Mouse (Mus musculus) forebrain, embryonic 16.5 days (tissue): Measurements from ENCODE around the gene Txlnb. TPM values are rescaled to one million over a fixed set of nuclear protein-coding genes. Genes with fewer than 3 reads are reported as not detected.

Experiments used
- ATAC-seq: fragments of 200-750 bp; cut with Nextera tagmentation; 2 replicates; pipeline ENCODE4 v1.8.0; 2017; ENCODE audit warnings: mild to moderate bottlenecking, moderate library complexity
- H3K27ac ChIP-seq: fragments of 300-500 bp; sonication (generic); 2 replicates; pipeline ENCODE4 v1.5.1; 2014; ENCODE audit warnings: low read length, control low read depth
- H3K27me3 ChIP-seq: fragments of 300-500 bp; sonication (generic); replicated peaks from 2 replicates; pipeline ENCODE4 v1.6.1; 2014; ENCODE audit warnings: low read length; ENCODE audit not compliant: control insufficient read depth, insufficient read depth
- H3K36me3 ChIP-seq: fragments of 300-500 bp; sonication (generic); 2 replicates; pipeline ENCODE4 v1.6.1; 2014; ENCODE audit not compliant: control insufficient read depth, insufficient read depth
- H3K4me1 ChIP-seq: fragments of 300-500 bp; sonication (generic); replicated peaks from 2 replicates; pipeline ENCODE4 v1.6.1; 2014; ENCODE audit warnings: low read length; ENCODE audit not compliant: control insufficient read depth, insufficient read depth
- H3K4me2 ChIP-seq: fragments of 300-500 bp; sonication (generic); 2 replicates; pipeline ENCODE4 v1.6.1; 2014; ENCODE audit warnings: mild to moderate bottlenecking, low read length, control low read depth
- H3K4me3 ChIP-seq: fragments of 300-500 bp; sonication (generic); replicated peaks from 2 replicates; pipeline ENCODE4 v1.5.1; 2014; ENCODE audit warnings: mild to moderate bottlenecking, low read length, control low read depth
- H3K9ac ChIP-seq: fragments of 300-500 bp; sonication (generic); replicated peaks from 2 replicates; pipeline ENCODE4 v1.6.1; 2014; ENCODE audit warnings: low read depth, low read length, control low read depth
- H3K9me3 ChIP-seq: fragments of 300-500 bp; sonication (generic); 2 replicates; pipeline ENCODE4 v1.6.1; 2016; ENCODE audit warnings: low read length; ENCODE audit not compliant: control insufficient read depth
- WGBS: fragments of 180-500 bp; shearing (Covaris S2); extraction: QIAGEN DNeasy Blood & Tissue Kit; methylation state at CpG from one replicate; pipeline ENCODE4 v1.1.7; 2014; 5-methylcytosine and 5-hydroxymethylcytosine counted together
- polyA plus RNA-seq: library from polyadenylated mRNA; unstranded; fragments of >200 nt; fragmentation: Nextera tagmentation; extraction: Ambion mirVana; gene quantifications from 2 replicates; pipeline ENCODE4 v1.2.1, GENCODE M21; 2015

Txlnb gene
- polyA plus RNA-seq, 1 experiment from 2014 or later: 0.46 TPM

DNA sequence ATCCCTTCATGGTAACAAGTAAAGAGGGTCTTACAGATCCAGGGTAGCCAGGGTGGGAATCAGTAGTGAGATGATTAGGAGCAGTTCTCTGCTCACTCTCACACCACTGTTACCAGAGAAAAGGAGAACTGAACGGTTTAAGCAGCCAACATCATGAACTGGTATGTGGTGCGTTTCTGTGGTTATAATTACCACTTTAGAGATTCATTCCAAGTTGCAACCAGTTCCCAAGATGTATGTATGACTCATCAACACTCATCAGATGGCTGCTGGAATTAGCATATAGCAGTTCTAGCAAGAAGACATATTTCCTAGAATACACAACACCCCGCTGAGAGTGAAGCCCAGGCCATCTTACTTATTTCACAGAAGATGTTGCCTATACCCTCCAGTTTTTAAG, 46.0 kb downstream of the Txlnb start:
- no peak overlapping the region for H3K4me3 ChIP-seq
- WGBS: 73% methylated on average over 3 of the region's 3 CpGs
- no peak overlapping the region for H3K4me2 ChIP-seq
- H3K4me1 ChIP-seq: no peaks in the 10 kb centered on the region; the same call in 1 of the 2 replicates
- ATAC-seq: peak; percentile 69; the same call in 1 of the 2 replicates
- peaks cover under 1% of the 10 kb centered on the region; the same call in 1 of the 2 replicates for H3K9me3 ChIP-seq
- H3K27ac ChIP-seq: no peak overlapping the region
- no peaks in the 10 kb centered on the region for H3K36me3 ChIP-seq
- H3K9ac ChIP-seq: no peak overlapping the region
- H3K27me3 ChIP-seq: no peaks in the 10 kb centered on the region

DNA sequence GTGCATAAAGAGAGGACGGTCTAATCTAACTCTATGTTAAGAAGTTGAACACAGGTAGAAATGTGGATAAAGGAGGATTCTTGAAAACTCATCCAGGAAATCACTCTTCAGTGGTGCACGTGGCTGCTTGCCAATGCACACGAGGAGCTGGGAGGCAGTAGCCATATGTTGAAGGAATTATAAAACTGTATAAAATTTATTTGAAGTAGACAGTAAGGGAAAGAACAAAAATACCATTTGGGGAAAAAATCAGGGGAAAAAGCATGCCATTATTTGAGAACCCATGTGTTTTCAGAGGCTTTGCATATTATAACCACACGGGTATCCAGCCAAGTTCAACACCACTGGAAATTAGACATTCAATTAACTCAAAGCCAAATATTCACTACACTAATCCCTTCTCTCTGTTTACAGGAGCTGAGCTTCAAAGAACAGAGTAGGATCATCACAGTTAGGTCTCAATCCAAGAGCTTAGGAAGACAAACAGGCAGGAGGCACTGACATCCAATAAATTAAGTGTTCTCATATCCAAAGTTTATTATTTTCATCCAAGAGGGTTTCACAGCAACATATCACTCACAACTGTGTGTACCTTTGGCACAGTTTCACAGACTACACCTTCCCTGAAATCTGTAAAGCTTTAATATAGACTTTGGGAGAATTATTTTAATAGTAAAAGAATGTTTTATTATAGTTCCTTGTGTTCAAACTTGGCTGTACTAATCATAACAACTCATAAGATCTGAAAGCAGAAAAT, 48.9 kb downstream of the Txlnb start:
- H3K36me3 ChIP-seq: no peaks in the 10 kb centered on the region
- ATAC-seq: peak; percentile 66
- WGBS: 42% methylated on average over 4 of the region's 4 CpGs
- H3K9ac ChIP-seq: no peak overlapping the region
- H3K4me2 ChIP-seq: no peak overlapping the region
- no peaks in the 10 kb centered on the region; the same call in 1 of the 2 replicates for H3K4me1 ChIP-seq
- no peak overlapping the region for H3K4me3 ChIP-seq
- H3K9me3 ChIP-seq: peaks cover 3% of the 10 kb centered on the region; the same call in 1 of the 2 replicates
- no peaks in the 10 kb centered on the region for H3K27me3 ChIP-seq
- H3K27ac ChIP-seq: no peak overlapping the region

DNA sequence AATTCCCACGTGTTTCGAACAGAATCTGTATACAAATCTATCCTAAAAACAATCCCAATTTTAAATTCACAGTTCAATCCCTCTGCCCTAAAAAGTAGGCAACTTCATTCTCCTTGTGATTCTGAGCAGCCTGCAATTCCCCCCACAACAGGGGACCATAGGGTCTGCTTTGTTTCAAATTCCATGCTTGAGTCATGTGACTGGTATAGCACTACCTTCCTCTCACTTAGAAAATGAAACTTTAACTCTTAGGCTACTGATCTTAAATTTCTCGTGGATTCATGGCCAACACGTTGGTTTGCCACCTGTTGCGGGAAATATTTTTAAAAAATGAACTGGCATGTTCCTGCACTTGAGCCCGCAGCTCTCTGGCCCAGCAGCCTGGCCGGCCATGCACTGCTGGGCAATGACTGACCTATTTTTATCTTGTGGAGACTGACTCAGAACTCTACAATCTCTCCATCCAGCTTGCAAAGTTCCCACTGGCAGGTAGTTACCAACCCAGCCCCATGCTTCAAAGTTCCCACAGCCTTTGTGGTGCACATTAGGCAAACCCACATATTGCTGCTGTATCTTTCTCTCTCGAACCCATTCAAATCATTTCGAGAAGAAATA, 61.7 kb downstream of the Txlnb start:
- Histone ChIP-seq H3K9ac (no peak overlapping the region), H3K36me3 (no peaks in the 10 kb centered on the region), H3K27me3 (no peaks in the 10 kb centered on the region), H3K4me2 (no peak overlapping the region), H3K9me3 (no peaks in the 10 kb centered on the region), H3K4me3 (no peak overlapping the region), H3K27ac (no peak overlapping the region), H3K4me1 (no peaks in the 10 kb centered on the region)
- ATAC-seq: no peak
- 89% methylated on average over 9 of the region's 9 CpGs for WGBS

DNA sequence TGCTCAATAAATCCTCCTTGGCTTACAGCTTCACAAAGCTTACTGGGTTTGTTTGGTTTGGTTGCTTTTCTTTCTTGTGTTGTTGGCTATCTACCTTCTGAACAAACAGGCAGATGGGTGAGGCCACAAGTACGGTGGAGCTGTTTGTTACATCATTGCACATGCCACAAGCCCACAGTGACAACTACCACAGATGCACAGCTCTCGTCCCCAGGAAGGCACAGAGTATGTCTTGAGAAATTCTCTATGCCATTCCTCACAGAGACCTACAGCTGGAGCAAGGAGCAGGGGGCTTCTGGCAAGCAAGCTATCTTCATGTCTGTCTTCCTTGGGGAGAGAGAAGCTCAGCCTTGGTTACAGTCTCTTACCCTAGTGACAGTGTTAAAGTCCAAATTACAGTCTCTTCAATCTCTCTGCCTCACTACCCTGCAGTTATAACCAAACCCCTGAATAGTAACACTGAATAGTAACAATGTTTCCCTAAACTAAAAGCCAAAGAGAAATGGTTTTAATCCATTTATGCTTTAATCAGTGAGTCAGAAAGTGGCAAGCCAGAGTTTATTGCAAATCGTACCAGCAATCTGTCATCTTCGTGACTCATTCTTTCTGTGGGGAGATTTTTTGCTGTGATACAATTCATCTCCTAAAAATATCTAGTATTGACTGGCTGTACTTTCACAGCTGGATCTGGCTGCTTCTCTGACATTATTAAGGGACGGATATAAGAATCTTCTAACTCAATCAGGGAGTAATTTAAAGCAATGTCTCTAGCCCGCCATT, 64.9 kb downstream of the Txlnb start:
- H3K4me2 ChIP-seq: no peak overlapping the region
- 75% methylated on average over 6 of the region's 6 CpGs for WGBS
- ATAC-seq: no peak
- 0 out of 2 replicates have a peak, but pooled peaks cover 2% of the 10 kb centered on the region for H3K9me3 ChIP-seq
- H3K27me3 ChIP-seq: no peaks in the 10 kb centered on the region
- H3K9ac ChIP-seq: no peak overlapping the region
- no peak overlapping the region for H3K4me3 ChIP-seq
- no peak overlapping the region for H3K27ac ChIP-seq
- H3K4me1 ChIP-seq: no peaks in the 10 kb centered on the region
- H3K36me3 ChIP-seq: no peaks in the 10 kb centered on the region

DNA sequence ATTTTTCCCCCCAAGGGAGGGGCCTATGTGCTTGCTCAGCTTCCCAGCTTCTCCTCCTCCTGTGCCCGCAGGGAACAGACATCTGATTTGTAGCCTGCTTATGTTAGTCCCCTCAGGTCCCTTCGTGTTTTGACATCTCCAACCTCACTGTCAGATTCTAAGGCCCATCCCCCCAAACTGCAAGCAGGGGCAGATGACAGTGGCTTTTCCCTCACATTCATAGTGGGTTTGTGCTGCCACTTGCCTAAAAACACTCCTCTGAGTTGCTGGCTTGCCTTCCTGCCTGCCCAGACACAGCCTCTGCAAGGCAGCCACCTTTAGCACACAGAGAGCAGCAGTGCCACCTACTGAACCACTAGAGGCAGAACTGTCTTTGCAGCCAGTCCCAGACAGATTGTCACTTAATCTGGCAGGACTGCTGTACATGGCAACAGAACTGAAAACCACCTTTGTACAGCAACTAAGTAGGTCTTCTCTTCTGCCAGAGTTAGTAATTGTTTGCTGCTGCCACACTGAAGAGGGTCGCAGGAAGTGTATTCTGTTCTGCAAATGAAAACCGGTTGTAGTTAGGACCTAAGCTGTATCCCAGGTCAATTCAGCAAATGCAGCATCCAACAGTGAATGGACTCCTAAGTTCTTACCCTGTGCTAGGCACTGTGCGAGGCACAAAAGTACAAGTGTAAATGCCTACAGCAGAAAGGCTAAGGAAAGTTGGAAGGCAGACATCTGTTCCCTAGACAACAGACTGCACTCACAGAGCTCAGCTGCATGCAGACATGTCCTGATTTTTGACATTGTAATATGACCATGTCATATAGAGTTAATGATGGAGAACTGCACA, 74.0 kb downstream of the Txlnb start:
- H3K27ac ChIP-seq: no peak overlapping the region
- H3K27me3 ChIP-seq: no peaks in the 10 kb centered on the region
- H3K9ac ChIP-seq: no peak overlapping the region
- WGBS: 32% methylated on average over 5 of the region's 5 CpGs
- no peaks in the 10 kb centered on the region for H3K36me3 ChIP-seq
- H3K4me1 ChIP-seq: peaks cover 3% of the 10 kb centered on the region
- H3K4me3 ChIP-seq: no peak overlapping the region
- no peak overlapping the region for H3K4me2 ChIP-seq
- ATAC-seq: peak; percentile 98
- no peaks in the 10 kb centered on the region for H3K9me3 ChIP-seq

DNA sequence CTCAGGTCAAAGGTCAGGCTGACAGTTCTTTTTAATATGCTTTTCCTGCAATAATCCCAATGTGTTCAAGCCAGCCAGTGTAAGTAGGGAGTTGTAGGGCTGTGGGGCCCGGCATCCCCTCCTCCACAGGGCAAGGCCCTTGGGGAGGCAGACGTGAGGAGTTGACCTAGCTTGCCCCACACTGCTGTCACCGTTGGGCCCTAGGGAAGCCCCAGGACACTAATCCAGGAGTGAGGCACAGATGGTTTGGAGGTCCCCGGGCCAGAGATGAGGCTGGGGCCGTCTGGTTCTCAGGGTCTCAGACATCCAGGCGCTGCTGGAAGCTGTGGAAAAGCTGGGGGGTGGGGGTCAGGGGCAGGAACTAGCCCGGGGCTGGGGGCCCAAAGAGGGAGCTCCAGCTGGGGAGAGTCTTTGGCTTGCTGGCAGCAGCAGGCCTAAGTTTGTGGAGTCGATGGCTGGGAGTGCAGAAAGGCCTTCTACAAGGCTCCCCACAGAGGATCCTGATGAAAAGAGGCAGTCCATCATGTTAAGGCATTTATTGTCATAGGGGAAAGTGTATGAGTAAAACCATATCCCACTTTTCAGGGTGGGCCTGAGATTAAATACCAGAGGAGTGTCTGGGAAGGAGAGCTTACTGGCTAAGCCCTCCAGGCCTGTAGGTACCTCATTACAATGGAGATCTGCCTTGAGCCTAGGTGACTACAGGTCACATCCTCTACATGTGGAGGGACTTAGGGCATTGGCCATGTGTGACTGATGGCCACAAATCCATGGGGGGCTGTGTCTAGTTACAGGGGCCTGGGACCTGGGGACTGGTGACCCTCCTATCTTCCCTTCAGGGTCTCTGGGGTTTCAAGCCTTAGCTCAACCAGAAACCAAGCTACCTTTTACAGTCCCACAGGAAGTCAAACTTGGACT, 82.2 kb downstream of the Txlnb start:
- H3K9ac ChIP-seq: no peak overlapping the region
- no peaks in the 10 kb centered on the region for H3K9me3 ChIP-seq
- H3K27me3 ChIP-seq: no peaks in the 10 kb centered on the region
- H3K4me2 ChIP-seq: no peak overlapping the region
- no peak for ATAC-seq
- 55% methylated on average over 8 of the region's 8 CpGs for WGBS
- H3K36me3 ChIP-seq: no peaks in the 10 kb centered on the region
- H3K4me1 ChIP-seq: no peaks in the 10 kb centered on the region
- no peak overlapping the region for H3K4me3 ChIP-seq
- no peak overlapping the region for H3K27ac ChIP-seq

DNA sequence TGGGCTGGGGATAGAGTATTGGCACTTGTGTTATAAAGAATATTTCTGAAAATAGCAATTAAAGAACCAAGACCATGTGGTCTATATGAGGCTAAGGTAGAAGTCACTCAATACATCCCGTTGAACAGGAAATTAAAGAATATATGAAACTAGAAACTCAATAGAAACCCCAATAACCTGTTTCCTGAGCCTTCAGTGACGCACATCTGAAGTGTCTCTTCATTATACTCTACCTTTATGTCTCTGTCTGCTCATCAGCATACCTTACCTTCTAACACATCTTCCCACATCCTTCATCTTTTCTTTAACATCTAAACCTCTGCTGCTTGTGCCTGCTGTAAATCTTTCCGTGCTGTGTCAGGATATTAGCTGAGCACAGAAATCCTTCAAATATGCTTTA, 84.0 kb downstream of the Txlnb start:
- no peaks in the 10 kb centered on the region for H3K36me3 ChIP-seq
- no peak overlapping the region for H3K9ac ChIP-seq
- H3K4me1 ChIP-seq: no peaks in the 10 kb centered on the region
- ATAC-seq: no peak
- no peaks in the 10 kb centered on the region for H3K9me3 ChIP-seq
- no peak overlapping the region for H3K4me3 ChIP-seq
- H3K4me2 ChIP-seq: no peak overlapping the region
- H3K27ac ChIP-seq: no peak overlapping the region
- WGBS: 89% methylated on average over 3 of the region's 3 CpGs
- H3K27me3 ChIP-seq: no peaks in the 10 kb centered on the region

DNA sequence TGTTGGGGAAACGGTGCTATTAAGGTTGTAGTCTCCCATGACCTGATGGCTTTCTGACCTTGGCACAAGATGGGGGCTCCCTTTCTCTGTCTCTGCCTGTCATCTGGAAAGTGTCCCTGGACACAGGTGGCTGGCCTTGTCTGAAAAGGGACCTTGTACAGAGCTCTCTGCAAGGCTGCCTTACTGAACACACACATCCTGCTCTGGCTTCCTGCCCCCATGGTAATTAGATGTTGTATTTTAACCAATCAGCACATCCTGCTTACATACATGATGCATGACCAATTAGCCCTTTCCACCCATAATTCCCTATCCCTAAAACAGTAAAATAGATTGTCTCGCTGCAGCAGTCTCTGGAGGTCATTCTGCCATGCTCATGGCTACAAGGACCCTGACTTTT, 84.7 kb downstream of the Txlnb start:
- H3K4me3 ChIP-seq: no peak overlapping the region
- no peaks in the 10 kb centered on the region for H3K9me3 ChIP-seq
- no peaks in the 10 kb centered on the region for H3K27me3 ChIP-seq
- H3K27ac ChIP-seq: no peak overlapping the region
- no peak overlapping the region for H3K4me2 ChIP-seq
- H3K36me3 ChIP-seq: no peaks in the 10 kb centered on the region
- no peaks in the 10 kb centered on the region for H3K4me1 ChIP-seq
- 87% methylated on average over 2 of the region's 2 CpGs for WGBS
- H3K9ac ChIP-seq: no peak overlapping the region
- ATAC-seq: no peak
